Mouse (Mus musculus): ENCODE results near the gene Olfr933. TPM values are rescaled to one million over a fixed set of nuclear protein-coding genes. Genes with fewer than 3 reads are reported as not detected.

Gene Olfr933
- not detected in 2 replicates for total RNA-seq (2023)

GRCm38 (mm10) chr9:38972013-38972412 is at the start of gene Olfr933:
Gene Olfr933 (plus strand): TSS chr9:38972313.

GRCm38 (mm10) chr9:38929509-38929908 is 42.6 kb upstream of the Olfr933 start, which contains the start of gene Olfr930:
Gene Olfr930 (plus strand): TSS chr9:38929809.

DNA sequence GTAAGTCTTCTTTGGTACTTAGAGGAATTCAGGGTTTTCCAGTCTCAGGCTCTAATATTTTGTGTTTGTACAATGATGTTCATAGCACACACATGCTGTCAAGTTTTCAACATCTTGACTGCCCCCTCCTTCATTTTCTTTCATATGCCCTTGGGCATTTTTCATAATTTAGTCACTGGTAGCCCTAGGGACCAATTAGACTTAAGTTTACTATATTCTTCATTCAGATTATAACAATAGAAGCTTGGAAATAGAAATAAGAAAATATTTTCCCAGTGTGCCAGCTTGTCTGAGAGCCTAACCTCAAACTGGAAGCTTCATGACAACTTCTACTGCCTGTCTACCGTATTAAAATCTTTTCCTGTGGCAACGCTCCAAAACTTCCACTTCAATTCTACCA is 16.1 kb downstream of the Olfr933 start, which contains the start of gene Olfr934:
TSS of gene Olfr934 (minus strand) at position 101 of the 400 bp plus-strand sequence.

DNA sequence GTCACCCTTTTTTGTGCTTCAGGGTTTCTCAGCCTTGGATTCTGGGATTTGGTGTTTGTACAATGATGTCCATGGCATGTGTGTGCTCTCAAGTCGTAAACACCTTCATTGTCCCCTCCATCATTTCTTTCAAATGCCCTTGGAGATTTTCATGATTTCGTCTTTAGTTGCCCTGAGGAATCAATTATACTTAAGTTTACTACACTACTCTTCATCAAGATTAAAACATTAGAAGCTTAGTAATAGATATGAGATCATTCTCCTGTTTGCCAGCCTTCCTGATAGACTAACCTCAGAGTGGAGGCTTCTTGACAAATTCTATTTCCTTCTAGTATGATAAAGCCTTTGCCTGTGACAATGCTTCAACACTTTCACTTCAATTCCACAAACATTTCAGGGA is 27.5 kb downstream of the Olfr933 start, which contains the start of gene Olfr935:
TSS of gene Olfr935 (minus strand) at position 101 of the 400 bp plus-strand sequence.

GRCm38 (mm10) chr9:39023277-39023676 is 51.2 kb downstream of the Olfr933 start, which contains the start of gene Olfr146:
Gene Olfr146 (minus strand): TSS chr9:39023377.

Other genes starting within 250 kb of the Olfr933 start
- gene Olfr920, start 220.0 kb upstream of the Olfr933 start, total RNA-seq (2023) = 0.16 TPM in 1 of 2 replicates, not detected in the other
- gene Olfr921, start 199.2 kb upstream of the Olfr933 start, total RNA-seq (2023) = not detected in 2 replicates
- gene Olfr922, start 157.7 kb upstream of the Olfr933 start, total RNA-seq (2023) = not detected in 2 replicates
- gene Olfr923, start 145.8 kb upstream of the Olfr933 start, total RNA-seq (2023) = not detected in 2 replicates
- gene Olfr924, start 127.9 kb upstream of the Olfr933 start, total RNA-seq (2023) = not detected in 2 replicates
- gene Olfr26, start 117.3 kb upstream of the Olfr933 start, total RNA-seq (2023) = not detected in 2 replicates
- not detected in 2 replicates for gene Olfr926, start 95.2 kb upstream of the Olfr933 start, total RNA-seq (2023)
- gene Olfr930, start 42.5 kb upstream of the Olfr933 start, total RNA-seq (2023) = not detected in 2 replicates
- not detected in 2 replicates for gene Olfr934, start 16.0 kb downstream of the Olfr933 start, total RNA-seq (2023)
- not detected in 2 replicates for gene Olfr935, start 27.4 kb downstream of the Olfr933 start, total RNA-seq (2023)
- gene Olfr146, start 51.1 kb downstream of the Olfr933 start, total RNA-seq (2023) = not detected in 2 replicates
- not detected in 2 replicates for gene Olfr937, start 92.6 kb downstream of the Olfr933 start, total RNA-seq (2023)
- not detected in 2 replicates for gene Olfr938, start 106.6 kb downstream of the Olfr933 start, total RNA-seq (2023)
- gene Olfr27, start 155.8 kb downstream of the Olfr933 start, total RNA-seq (2023) = not detected in 2 replicates
- not detected in 2 replicates for gene Olfr943, start 194.0 kb downstream of the Olfr933 start, total RNA-seq (2023)
- gene Olfr944, start 229.6 kb downstream of the Olfr933 start, total RNA-seq (2023) = not detected in 2 replicates